Mouse (Mus musculus) urinary bladder, postnatal 0 days (tissue): ENCODE measurements around the gene 2700049A03Rik. TPM values are rescaled to one million over a fixed set of nuclear protein-coding genes. Genes with fewer than 3 reads are reported as not detected.

Experiments used
- polyA plus RNA-seq: library from polyadenylated mRNA; unstranded; fragments of >200 nt; fragmentation: Nextera tagmentation; extraction: Ambion mirVana; gene quantifications from 2 replicates; pipeline ENCODE4 v1.2.1, GENCODE M21; 2015

The 2700049A03Rik gene
- 3.7 and 4.1 TPM in 2 replicates for polyA plus RNA-seq

DNA sequence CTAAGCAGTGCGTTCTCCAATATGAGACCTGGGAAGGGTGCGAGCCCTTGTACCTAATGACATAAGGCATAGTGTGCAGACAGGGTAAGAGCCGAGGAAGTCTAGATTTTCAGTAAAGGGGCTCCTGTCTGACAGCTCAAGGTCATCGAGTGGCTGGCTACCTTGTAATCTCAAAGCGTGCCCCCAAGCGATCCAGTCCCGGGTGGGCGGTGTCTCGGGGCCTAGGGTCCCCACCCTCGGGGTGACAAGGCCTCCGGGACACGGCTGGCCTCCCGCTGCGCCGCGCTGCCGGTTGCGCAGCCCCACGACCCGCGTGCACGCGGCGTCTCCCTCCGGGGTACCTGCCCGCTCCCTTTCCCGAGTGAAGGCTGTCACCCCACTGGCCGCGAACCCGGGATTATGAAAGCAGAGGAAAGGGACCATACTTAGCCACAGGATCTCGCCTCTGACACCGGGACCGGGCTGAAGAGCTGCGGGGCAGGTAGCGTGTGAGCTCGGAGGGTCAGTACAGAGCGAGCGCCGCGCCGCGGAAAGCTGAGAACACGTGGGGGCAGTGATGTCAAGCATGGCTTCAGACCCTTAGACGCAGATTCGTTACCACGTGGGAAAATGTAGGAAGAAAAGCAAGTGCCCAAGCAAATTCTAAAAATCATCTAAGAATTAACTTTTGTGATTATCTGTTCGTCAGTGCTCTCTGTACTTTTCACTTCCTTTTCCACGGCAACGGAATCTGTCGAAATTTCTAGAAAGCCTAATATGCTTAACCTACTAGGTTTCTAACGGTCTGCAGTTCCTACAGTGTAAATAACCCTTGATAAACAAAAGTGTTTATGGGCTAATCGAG lies at the start of gene 2700049A03Rik, which contains the start of gene Timm9:
TSS of gene 2700049A03Rik (plus strand) at position 719 of the 844 bp plus-strand sequence.
TSS of gene Timm9 (minus strand) at position 555 of the 844 bp plus-strand sequence.

DNA sequence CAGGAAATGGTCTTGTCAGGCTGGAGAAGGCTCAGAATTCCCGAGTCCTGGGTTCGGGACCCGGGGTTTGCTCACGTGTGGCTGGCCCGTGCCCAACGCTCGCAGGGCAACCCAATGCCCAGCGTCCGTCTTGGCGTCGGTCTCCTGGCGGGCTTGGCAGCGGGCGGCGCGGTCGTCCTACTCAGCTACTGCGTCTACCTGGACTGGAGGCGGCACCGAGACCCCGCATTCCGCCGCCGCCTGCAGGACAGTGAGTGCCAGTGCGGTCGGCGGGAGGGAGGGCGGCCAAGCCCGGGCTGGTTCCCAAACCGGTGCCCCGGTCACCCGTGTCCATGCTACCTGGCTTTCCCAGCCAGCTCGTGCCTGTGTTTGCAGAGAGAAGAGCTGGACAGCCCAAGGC lies 25.3 kb upstream of the 2700049A03Rik start, which contains the start of gene Tomm20l:
TSS of gene Tomm20l (plus strand) at position 98 of the 400 bp plus-strand sequence.

Other genes starting within 250 kb of the 2700049A03Rik start
- gene Actr10, start 199.0 kb upstream of the 2700049A03Rik start, polyA plus RNA-seq, result 232 and 257 TPM in 2 replicates
- gene Psma3, start 162.2 kb upstream of the 2700049A03Rik start, polyA plus RNA-seq, result 644 and 652 TPM in 2 replicates
- 23.7 and 27.0 TPM in 2 replicates for gene Arid4a, start 120.9 kb upstream of the 2700049A03Rik start, polyA plus RNA-seq
- gene Tomm20l, start 25.4 kb upstream of the 2700049A03Rik start, polyA plus RNA-seq, result not detected in 2 replicates
- 49.6 and 52.4 TPM in 2 replicates for gene Timm9, start 164 bp upstream of the 2700049A03Rik start, polyA plus RNA-seq
- gene Dact1, start 173.0 kb downstream of the 2700049A03Rik start, polyA plus RNA-seq, result 7.2 and 7.3 TPM in 2 replicates